Mouse (Mus musculus): ENCODE data around the gene Ell3. TPM values are rescaled to one million over a fixed set of nuclear protein-coding genes. Genes with fewer than 3 reads are reported as not detected.
"Not testable (repeated sequence)": the region's sequence is repeated elsewhere in the genome, so short reads cannot be mapped to it uniquely, and the experiment has no call there.

Ell3 gene
- polyA plus RNA-seq (2014; fragmentation: Nextera tagmentation; extraction: Ambion mirVana) = 3.1 and 3.7 TPM in 2 replicates

DNA sequence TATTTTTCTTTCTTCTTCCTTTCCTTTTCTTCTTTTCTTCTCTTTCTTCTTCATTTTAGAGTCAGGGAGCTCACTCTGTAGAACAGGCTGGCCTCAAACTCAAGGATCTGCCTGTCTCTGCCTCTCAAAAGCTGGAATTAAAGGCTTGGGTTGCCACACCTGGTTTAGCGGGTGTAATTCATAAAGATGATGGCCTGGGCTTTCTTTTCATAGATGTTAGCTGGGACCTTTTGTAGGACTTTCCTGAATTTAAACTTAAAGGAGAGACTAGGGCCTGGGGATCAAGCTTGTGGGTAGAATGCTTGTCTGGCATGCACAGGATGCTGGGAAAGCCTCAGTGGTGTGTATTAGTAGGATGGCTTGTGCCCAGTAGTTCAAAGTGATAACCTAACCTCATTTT is at the start of gene Ell3:
Gene Ell3 (minus strand): TSS at position 101 of the 400 bp plus-strand sequence.
- Histone ChIP-seq H3K9ac (ENCODE audit: low read depth, low read length) (no peak within 1 kb of the TSS), H3K27me3 (ENCODE audit: control insufficient read depth, insufficient read depth, low read length) (peaks cover 17% of the 10 kb centered on the region), H3K4me1 (replicated peaks; ENCODE audit: control insufficient read depth, insufficient read depth, low read length) (peaks cover 9% of the 10 kb centered on the region; the same call in 1 of the 2 replicates), H3K4me3 (ENCODE audit: low read depth, low read length) (no peak within 1 kb of the TSS), H3K4me2 (replicated peaks; ENCODE audit: low read depth, low read length) (no peak within 1 kb of the TSS; the same call in 1 of the 2 replicates), H3K27ac (ENCODE audit: low read depth, low read length) (no peak within 1 kb of the TSS), H3K36me3 (ENCODE audit: control insufficient read depth, insufficient read depth, low read length) (no peaks in the 10 kb centered on the region), H3K9me3 (ENCODE audit: control insufficient read depth, low read length) (no peaks in the 10 kb centered on the region)
- ATAC-seq (ENCODE audit: low FRiP score) (no peak), DNase-seq (ENCODE audit: low spot score) (no peak)
- WGBS = 77% methylated on average over 1 of the region's 1 CpGs

DNA sequence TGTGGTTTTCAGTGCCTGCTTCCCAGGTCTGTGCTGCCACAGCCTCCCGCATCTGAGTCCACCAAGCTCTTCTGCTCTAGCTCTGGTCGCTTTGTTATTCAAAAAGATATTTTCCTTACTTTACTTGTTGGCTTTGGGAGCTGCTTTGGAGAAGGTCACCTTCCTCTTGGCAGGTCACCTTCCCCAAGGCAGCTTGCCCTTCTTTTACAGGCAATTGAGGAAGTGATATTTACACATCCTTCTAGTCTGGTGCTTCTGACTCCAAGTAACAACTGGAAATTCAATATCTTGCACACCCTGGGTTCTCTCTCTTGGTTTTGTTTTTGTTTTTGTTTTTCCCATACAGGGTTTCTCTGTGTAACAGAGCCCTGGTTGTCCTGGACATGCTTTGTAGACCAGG is 40.3 kb upstream of the Ell3 start:
- DNase-seq (ENCODE audit: low spot score); H3K9me3 ChIP-seq (ENCODE audit: control insufficient read depth, low read length); H3K4me3 ChIP-seq (ENCODE audit: low read depth, low read length); H3K27ac ChIP-seq (ENCODE audit: low read depth, low read length); ATAC-seq (ENCODE audit: low FRiP score); H3K9ac ChIP-seq (ENCODE audit: low read depth, low read length); H3K4me1 ChIP-seq (replicated peaks; ENCODE audit: control insufficient read depth, insufficient read depth, low read length); H3K4me2 ChIP-seq (replicated peaks; ENCODE audit: low read depth, low read length); H3K36me3 ChIP-seq (ENCODE audit: control insufficient read depth, insufficient read depth, low read length); H3K27me3 ChIP-seq (ENCODE audit: control insufficient read depth, insufficient read depth, low read length): not testable (repeated sequence)
- WGBS = no CpG with 5 or more reads among the region's 2 CpGs

DNA sequence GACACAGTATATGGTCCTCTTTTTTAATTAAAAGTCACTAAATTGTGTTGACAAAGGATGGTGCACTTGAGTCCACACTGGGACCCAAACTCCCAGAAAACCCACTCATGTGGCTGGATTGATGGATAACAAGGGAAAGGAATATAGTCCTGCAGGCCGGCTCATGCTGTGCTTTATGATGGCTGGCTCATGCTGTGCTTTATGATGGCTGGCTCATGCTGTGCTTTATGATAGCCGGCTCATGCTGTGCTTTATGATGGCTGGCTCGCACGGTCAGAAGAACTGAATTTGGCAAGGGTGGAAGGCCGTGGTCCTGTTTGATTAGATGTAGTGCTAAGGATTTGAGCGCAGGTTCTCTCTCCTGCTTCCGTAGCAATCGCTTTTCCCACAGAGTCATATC is 39.5 kb upstream of the Ell3 start:
- no peak overlapping the region for H3K9ac ChIP-seq (ENCODE audit: low read depth, low read length)
- no peaks in the 10 kb centered on the region for H3K27me3 ChIP-seq (ENCODE audit: control insufficient read depth, insufficient read depth, low read length)
- DNase-seq (ENCODE audit: low spot score) (no peak), ATAC-seq (ENCODE audit: low FRiP score) (no peak)
- no peaks in the 10 kb centered on the region for H3K9me3 ChIP-seq (ENCODE audit: control insufficient read depth, low read length)
- no peaks in the 10 kb centered on the region for H3K36me3 ChIP-seq (ENCODE audit: control insufficient read depth, insufficient read depth, low read length)
- WGBS = 39% methylated on average over 8 of the region's 8 CpGs
- H3K4me2 ChIP-seq (replicated peaks; ENCODE audit: low read depth, low read length) = no peak overlapping the region
- no peak overlapping the region for H3K4me3 ChIP-seq (ENCODE audit: low read depth, low read length)
- H3K4me1 ChIP-seq (replicated peaks; ENCODE audit: control insufficient read depth, insufficient read depth, low read length) = no peaks in the 10 kb centered on the region
- H3K27ac ChIP-seq (ENCODE audit: low read depth, low read length) = no peak overlapping the region

DNA sequence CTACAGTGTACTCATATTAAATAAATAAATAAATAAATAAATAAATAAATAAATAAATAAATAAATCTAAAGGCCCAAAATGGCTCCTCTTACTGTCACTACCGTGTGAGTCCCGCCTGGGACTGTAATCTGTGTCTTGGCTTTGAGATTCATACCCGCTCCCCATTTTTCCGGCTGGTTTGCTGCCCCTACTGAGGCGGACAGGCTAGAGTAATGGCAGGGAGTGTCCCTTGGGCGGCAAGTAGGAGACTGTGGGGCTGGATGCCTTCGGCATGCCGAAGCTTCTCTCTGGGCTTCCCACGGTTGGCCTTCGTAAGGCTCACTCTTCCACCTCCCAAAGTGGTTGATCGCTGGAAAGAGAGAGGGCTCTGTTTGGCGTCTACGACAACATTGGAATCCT is 36.8 kb upstream of the Ell3 start:
- 87% methylated on average over 13 of the region's 13 CpGs for WGBS

DNA sequence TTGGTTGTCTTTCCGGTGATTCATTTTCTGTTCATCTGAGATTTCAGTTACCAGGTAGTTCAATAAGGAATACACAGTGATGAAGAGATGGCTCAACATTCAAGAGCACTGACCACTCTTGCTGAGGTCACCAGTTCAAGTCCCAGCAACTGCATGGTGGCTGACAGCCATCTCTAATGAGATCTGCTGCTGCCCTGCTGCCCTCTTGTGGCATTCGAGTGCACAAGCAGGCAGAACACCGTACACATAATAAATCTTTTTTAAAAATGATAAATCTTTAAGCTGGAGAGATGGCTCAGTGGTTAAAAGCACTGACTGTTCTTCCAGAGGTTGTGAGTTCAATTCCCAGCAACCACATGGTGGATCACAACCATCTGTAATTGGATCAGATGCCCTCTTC is 36.4 kb upstream of the Ell3 start:
- WGBS = 64% methylated on average over 3 of the region's 3 CpGs
- H3K9me3 ChIP-seq (ENCODE audit: control insufficient read depth, low read length) = no peaks in the 10 kb centered on the region
- H3K27me3 ChIP-seq (ENCODE audit: control insufficient read depth, insufficient read depth, low read length) = no peaks in the 10 kb centered on the region
- no peak overlapping the region for H3K9ac ChIP-seq (ENCODE audit: low read depth, low read length)
- H3K27ac ChIP-seq (ENCODE audit: low read depth, low read length) = no peak overlapping the region
- H3K4me1 ChIP-seq (replicated peaks; ENCODE audit: control insufficient read depth, insufficient read depth, low read length) = no peaks in the 10 kb centered on the region
- H3K36me3 ChIP-seq (ENCODE audit: control insufficient read depth, insufficient read depth, low read length) = no peaks in the 10 kb centered on the region
- no peak overlapping the region for H3K4me3 ChIP-seq (ENCODE audit: low read depth, low read length)
- H3K4me2 ChIP-seq (replicated peaks; ENCODE audit: low read depth, low read length) = no peak overlapping the region
- peak; percentile 35 for DNase-seq (ENCODE audit: low spot score)
- no peak for ATAC-seq (ENCODE audit: low FRiP score)

More for the DNA sequence above, 36.8 kb upstream of the Ell3 start:
- DNase-seq (ENCODE audit: low spot score); H3K9me3 ChIP-seq (ENCODE audit: control insufficient read depth, low read length); H3K27ac ChIP-seq (ENCODE audit: low read depth, low read length); H3K4me2 ChIP-seq (replicated peaks; ENCODE audit: low read depth, low read length); H3K36me3 ChIP-seq (ENCODE audit: control insufficient read depth, insufficient read depth, low read length); H3K4me3 ChIP-seq (ENCODE audit: low read depth, low read length); H3K9ac ChIP-seq (ENCODE audit: low read depth, low read length); H3K4me1 ChIP-seq (replicated peaks; ENCODE audit: control insufficient read depth, insufficient read depth, low read length); ATAC-seq (ENCODE audit: low FRiP score); H3K27me3 ChIP-seq (ENCODE audit: control insufficient read depth, insufficient read depth, low read length): not testable (repeated sequence)

DNA sequence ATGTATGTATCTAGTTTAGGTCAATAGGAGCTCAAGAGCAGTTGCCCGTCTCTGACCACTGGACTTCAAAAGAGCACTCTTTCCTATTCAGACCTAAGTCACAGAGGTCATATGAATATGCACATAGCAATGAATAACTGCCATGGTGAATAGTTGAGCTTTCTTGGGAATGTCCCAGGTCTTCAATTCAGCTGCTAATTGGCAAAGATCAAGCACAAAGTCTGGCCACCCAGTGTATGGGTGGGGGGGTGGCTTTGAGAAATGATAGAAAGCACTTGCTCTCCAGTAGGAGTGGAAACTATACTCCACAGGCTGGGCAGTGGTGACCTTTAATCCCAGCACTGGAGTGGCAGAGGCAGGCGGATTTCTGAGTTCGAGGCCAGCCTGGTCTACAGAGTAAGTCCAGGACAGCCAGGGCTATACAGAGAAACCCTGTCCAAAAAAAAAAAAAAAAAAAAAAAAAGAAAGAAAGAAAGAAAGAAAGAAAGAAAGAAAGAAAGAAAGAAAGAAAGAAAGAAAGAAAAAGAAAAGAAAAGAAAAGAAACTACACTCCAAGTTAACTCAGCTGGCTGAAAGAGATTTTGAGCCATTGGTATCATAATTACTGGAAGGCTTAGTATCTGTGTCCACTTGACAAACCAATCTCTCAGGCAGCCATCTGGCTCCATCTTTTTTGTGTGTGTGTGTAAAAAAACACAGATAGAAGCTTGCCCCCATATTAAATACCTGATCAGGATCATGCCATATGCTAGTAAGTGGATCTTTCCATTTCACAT is 33.6 kb upstream of the Ell3 start:
- Histone ChIP-seq H3K9me3 (ENCODE audit: control insufficient read depth, low read length) (no peaks in the 10 kb centered on the region), H3K27me3 (ENCODE audit: control insufficient read depth, insufficient read depth, low read length) (no peaks in the 10 kb centered on the region), H3K4me2 (replicated peaks; ENCODE audit: low read depth, low read length) (no peak overlapping the region), H3K4me1 (replicated peaks; ENCODE audit: control insufficient read depth, insufficient read depth, low read length) (no peaks in the 10 kb centered on the region), H3K4me3 (ENCODE audit: low read depth, low read length) (no peak overlapping the region), H3K9ac (ENCODE audit: low read depth, low read length) (no peak overlapping the region), H3K36me3 (ENCODE audit: control insufficient read depth, insufficient read depth, low read length) (no peaks in the 10 kb centered on the region), H3K27ac (ENCODE audit: low read depth, low read length) (no peak overlapping the region)
- WGBS = 72% methylated on average over 3 of the region's 3 CpGs
- DNase-seq (ENCODE audit: low spot score) = no peak
- no peak for ATAC-seq (ENCODE audit: low FRiP score)

DNA sequence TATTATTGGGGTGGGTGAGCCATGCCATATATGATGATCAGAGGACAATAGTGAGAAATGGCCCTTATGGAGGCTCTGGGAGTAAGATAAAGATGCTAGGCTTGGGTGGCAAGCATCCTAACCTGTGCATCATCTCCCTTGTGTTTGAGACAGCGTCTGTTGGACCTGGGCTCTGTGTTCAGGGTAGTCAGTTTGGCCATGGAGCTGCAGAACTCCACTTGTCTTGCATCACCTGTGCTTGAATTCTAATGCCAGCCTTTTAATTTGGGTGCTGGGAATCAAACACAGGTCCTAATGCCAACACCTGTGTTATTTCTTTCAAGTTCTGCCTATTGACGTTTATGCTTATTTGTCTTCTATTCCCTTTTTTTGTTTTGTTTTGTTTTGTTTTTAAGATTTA is 31.2 kb upstream of the Ell3 start:
- not testable (repeated sequence) for H3K27me3 ChIP-seq (ENCODE audit: control insufficient read depth, insufficient read depth, low read length); H3K9ac ChIP-seq (ENCODE audit: low read depth, low read length); H3K4me2 ChIP-seq (replicated peaks; ENCODE audit: low read depth, low read length); DNase-seq (ENCODE audit: low spot score); H3K4me3 ChIP-seq (ENCODE audit: low read depth, low read length); H3K4me1 ChIP-seq (replicated peaks; ENCODE audit: control insufficient read depth, insufficient read depth, low read length); H3K9me3 ChIP-seq (ENCODE audit: control insufficient read depth, low read length); ATAC-seq (ENCODE audit: low FRiP score); H3K27ac ChIP-seq (ENCODE audit: low read depth, low read length); H3K36me3 ChIP-seq (ENCODE audit: control insufficient read depth, insufficient read depth, low read length)
- 97% methylated on average over 2 of the region's 2 CpGs for WGBS

DNA sequence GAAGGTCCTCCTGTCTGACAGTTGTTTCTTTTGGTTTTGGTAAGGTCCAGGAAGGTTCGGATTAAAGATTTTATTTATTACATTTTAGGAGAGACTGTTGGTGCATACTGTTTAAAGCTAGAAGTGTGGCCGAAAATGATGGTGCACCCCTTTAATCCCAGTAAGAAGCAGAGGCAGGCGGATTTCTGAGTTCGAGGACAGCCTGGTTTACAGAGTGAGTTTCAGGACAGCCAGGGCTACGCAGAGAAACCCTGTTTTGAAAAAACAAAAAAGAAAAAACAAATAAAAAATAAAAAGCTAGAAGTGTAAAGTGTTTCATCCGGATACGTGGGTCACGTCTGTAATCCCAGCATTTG is 30.1 kb upstream of the Ell3 start:
- H3K9me3 ChIP-seq (ENCODE audit: control insufficient read depth, low read length) = no peaks in the 10 kb centered on the region
- no peaks in the 10 kb centered on the region for H3K27me3 ChIP-seq (ENCODE audit: control insufficient read depth, insufficient read depth, low read length)
- peak overlapping the region; percentile 23 for H3K9ac ChIP-seq (ENCODE audit: low read depth, low read length)
- peak overlapping the region; percentile 46 for H3K4me3 ChIP-seq (ENCODE audit: low read depth, low read length)
- no peak overlapping the region for H3K27ac ChIP-seq (ENCODE audit: low read depth, low read length)
- no peaks in the 10 kb centered on the region for H3K4me1 ChIP-seq (replicated peaks; ENCODE audit: control insufficient read depth, insufficient read depth, low read length)
- no peaks in the 10 kb centered on the region for H3K36me3 ChIP-seq (ENCODE audit: control insufficient read depth, insufficient read depth, low read length)
- ATAC-seq (ENCODE audit: low FRiP score) (no peak; the same call in 1 of the 2 replicates), DNase-seq (ENCODE audit: low spot score) (no peak)
- peak overlapping the region; percentile 58; the same call in 1 of the 2 replicates for H3K4me2 ChIP-seq (replicated peaks; ENCODE audit: low read depth, low read length)
- WGBS = 36% methylated on average over 8 of the region's 8 CpGs
